Mouse (Mus musculus) G1E (cell line): ENCODE measurements around the gene B020011L13Rik.
"Not testable (repeated sequence)": the region's sequence is repeated elsewhere in the genome, so short reads cannot be mapped to it uniquely, and the experiment has no call there.

Source experiments
- CTCF ChIP-seq: IDR thresholded peaks from 2 replicates; pipeline ENCODE4 v1.5.1; 2012; ENCODE audit warnings: low read depth, low read length, inconsistent platforms, mixed read lengths
- GATA1 ChIP-seq: IDR thresholded peaks from 2 replicates; pipeline ENCODE4 v1.6.1; 2012; ENCODE audit warnings: borderline replicate concordance, low read length, inconsistent platforms, mixed read lengths
- GATA2 ChIP-seq: IDR thresholded peaks from 2 replicates; pipeline ENCODE4 v1.6.1; 2012; ENCODE audit warnings: low read depth, low read length, inconsistent platforms, borderline replicate concordance
- POLR2AphosphoS5 ChIP-seq: IDR thresholded peaks from 2 replicates; pipeline ENCODE4 v1.6.1; 2012; ENCODE audit warnings: low read depth, low read length, inconsistent platforms; ENCODE audit not compliant: insufficient replicate concordance
- TAL1 ChIP-seq: conservative IDR thresholded peaks from 2 replicates; pipeline ENCODE4 v1.6.1; 2012; ENCODE audit warnings: low read depth, low read length, inconsistent platforms, mixed read lengths

DNA sequence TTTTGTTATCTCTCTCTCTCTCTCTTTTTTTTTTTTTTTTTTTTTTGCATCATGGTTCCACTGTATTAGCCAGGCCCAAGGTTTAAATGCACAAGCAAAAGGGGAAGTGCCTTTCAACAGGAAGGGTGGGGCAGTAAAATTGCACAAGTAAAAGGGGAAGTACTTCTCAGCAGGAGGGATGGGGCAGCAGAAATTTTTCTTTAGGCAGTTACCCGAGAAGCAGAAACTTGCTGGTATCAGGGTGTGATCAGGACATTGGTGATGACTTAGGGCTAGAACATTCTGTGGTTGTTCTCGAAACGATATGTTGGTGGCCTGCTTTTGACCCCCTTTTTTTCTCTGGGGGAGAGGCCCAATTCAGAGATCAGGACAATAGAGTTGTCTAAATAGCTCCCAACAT is 70.8 kb downstream of the B020011L13Rik start:
- not testable (repeated sequence) for TF ChIP-seq POLR2AphosphoS5, CTCF, TAL1, GATA1, GATA2
